Comparison of ENCODE assay signal across 14 mouse cellular contexts in the genomic region with DNA sequence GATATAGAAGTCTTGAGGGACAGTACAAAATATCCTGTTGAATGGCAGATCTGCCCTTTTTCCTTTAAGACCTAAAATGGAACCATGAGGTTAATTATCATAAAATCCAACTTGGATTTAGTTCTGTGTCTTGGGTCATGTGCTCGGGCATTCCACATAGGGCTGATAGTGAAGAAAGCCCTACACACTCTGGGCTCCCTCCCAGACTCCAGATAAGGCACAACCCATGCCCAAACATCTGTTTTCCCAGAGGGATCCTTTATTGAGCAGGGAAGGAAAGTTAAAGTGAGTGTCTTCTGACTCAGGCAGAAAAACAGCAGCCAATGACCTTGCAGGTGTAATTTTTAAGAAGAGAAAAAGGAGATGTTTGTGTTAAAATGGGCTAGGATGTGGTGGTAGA.
"Had no signal": no experiment of that assay in that cellular context is flagged by ENCODE, and none has a peak within 500 bp of the region (broad histone marks: within the 10 kb centered on the region; RNA-seq: fewer than 3 reads in every experiment).

No protein-coding gene starts in this region.

- H3K27me3 ChIP-seq: lung, embryonic 15.5 days; midbrain, embryonic 15.5 days; neural tube, embryonic 12.5 days; stomach, embryonic 15.5 days had no signal

- H3K36me3 ChIP-seq: lung, embryonic 15.5 days; midbrain, embryonic 15.5 days; neural tube, embryonic 12.5 days; stomach, embryonic 15.5 days had no signal

- H3K4me3 ChIP-seq: lung, embryonic 15.5 days; megakaryocyte, embryonic 14.5 days; midbrain, embryonic 13.5 days; midbrain, embryonic 15.5 days; neural tube, embryonic 12.5 days; stomach, embryonic 15.5 days had no signal

- H3K9ac ChIP-seq: lung, embryonic 15.5 days; midbrain, embryonic 13.5 days; midbrain, embryonic 15.5 days; neural tube, embryonic 12.5 days; stomach, embryonic 15.5 days had no signal

- H3K9me3 ChIP-seq: lung, embryonic 15.5 days; megakaryocyte, embryonic 14.5 days; midbrain, embryonic 13.5 days; midbrain, embryonic 15.5 days; neural tube, embryonic 12.5 days; stomach, embryonic 15.5 days had no signal

- H3K4me1 ChIP-seq: lung, embryonic 15.5 days; neural tube, embryonic 12.5 days; stomach, embryonic 15.5 days had no signal

- H3K27ac ChIP-seq: lung, embryonic 15.5 days; macrophage; midbrain, embryonic 13.5 days; midbrain, embryonic 15.5 days; neural tube, embryonic 12.5 days; stomach, embryonic 15.5 days; stomach, postnatal 0 days had no signal

- DNase-seq: lung, postnatal 14 days; lung, postnatal 36 days; right cerebral cortex, postnatal 14 days; thymus, adult 2 months; thymus, postnatal 25 days; thymus, postnatal 4 days had no signal
